Mouse (Mus musculus) lung, postnatal 36 days (tissue): ENCODE measurements around the gene Tmem176a.

Source experiments
- DNase-seq: peaks from one replicate; pipeline ENCODE4 v3.0.0; 2022; ENCODE audit warnings: mixed read lengths

The Tmem176a gene

DNA sequence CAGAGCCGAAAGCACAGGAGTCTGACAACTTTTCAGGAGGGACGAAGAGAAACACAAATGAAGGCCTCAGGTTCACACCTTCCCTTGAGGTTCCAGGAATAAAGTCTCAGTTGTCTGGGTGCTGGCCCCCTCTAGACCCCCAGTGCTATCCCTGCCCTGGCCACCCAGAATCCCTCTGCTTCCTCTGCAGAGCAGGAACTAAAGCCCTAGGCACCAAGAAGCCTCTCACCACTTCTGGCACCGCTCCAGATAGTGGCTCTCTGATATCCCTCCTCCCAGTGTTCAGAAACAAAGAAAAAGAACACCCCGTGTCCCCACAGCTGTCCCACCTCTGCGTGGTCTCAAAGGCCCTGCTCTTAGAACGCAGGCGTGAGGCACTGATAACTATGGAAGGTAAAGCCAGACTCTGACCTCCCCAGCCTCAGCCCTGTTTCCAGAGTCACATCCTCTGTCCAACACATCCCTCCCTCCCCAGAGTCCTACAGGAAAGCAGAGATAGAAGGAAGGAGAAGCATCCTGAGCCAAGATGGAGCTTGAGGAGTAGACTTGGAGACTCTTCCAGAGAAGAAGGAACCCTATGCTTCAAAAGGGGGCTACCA lies at the start of gene Tmem176a:
Tmem176a (plus strand) TSS at position 549 of the 599 bp plus-strand sequence.
- peak; percentile 66 for DNase-seq

DNA sequence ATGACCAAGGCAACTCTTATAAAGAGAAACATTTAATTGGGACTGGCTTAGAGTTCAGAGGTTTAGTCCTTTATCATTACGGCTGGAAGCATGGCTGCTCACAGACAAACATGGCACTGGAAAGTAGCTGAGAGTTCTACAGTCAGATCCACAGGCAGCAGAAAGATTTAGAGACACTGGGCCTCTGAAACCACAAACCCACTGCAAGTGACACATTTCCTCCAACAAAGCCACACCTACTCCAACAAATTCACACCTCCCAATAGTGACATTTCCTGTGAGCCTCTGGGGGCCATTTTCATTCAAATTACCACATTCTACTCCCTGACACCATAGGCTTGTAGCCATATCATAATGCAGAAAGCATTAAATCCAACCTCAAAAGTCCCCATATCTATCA lies 38.8 kb upstream of the Tmem176a start:
- DNase-seq: no peak

DNA sequence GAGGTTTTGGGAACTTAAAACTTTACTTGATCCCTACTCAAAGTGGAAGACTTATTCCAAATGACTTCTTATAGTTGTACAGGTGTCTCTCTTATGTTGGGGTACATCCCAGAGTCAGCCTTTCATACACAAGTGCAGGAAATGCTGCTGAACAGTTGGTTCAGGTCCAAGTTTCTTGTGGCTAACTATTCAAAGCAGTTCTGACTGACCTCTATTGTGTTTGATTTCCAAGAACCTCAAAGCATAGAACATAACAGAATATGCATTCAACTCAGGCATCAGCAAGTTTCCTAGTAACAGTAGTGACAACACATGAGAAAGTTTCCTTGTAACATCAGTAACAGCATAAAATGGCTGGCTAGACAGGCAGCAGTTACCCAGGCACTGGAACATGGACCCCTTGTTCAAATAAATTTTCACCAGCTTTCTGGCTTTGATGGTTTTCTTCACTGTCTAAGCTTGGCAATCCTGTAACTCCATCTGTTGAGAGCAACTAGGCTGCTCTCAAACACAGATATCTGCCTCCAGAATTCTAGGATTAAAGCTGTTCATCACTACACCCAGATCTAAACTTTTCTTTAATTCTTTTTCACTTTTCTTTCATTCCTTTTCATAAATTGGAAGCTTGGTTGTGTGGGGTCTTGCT lies 37.2 kb upstream of the Tmem176a start:
- DNase-seq: no peak

- no peak for DNase-seq
Observed at GRCm38 (mm10) chr6:48804346-48804745, 36.4 kb upstream of the Tmem176a start.

DNA sequence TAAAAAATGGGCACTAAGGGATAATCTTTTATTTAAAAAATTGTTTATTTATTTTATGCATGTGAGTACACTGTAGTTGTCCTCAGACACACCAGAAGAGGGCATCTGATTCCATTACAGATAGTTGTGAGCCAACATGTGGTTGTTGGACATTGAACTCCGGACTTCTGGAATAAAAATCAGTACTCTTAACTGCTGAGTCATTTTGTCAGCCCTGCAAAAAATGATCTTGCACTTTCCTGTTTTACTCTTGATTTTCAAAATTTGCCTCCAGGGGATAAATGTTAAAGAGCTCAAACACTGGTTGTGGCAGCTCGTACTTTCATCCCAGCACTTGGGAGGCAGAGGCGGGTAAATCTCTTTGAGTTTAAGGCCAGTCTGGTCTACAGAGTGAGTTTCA lies 34.0 kb upstream of the Tmem176a start:
- no peak for DNase-seq

DNA sequence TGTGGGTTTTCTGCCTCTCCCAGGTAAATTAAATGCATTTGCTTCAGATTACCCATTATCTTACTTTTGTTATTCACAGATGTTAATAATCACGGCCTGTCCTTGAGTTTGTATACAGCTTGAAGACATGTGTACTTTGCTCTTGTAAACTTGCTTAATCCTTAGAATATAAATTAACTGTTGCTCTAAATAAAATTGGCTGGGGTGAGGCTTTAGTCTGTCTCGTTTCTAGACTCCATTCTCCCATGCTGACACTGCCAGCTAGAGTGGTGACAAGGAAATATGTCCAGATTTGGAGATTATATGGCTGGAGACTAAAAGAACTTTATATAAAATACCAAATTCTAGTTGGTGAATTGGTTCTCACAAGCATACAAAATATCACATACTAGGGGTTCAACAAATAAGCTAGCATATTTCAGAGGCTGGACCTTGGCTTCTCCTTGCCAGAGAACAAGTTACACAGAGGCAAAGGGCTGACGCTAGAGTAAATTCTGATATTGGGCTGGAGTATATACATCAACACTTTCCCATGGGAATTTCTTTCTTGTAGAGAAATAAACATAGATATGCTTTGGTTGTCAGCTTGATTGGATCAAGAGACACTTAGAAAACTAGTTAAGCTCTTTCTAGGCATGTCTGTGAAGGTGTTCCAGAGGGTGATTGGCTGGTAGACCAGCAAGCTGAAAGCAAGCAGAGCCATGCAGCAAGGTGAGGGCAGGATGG lies 31.1 kb upstream of the Tmem176a start:
- DNase-seq: no peak

DNA sequence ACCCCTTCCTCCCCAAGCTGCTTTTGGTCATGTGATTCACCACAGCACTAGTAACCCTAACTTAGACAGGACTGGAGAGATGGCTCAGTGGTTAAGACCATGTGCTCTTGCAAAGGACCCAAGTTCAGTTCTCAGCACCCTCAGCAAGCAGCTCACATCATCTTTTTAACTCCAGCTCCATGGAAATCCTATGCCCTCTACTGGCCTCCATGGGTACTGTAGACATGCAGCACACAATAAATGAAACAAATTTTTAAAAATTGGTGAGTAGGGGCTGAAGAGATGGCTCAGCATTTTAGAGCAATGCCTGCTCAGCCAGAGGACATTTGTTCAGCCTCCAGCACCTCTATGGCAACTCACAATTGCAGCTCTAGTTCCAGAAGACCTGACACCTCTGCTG lies 25.7 kb upstream of the Tmem176a start:
- DNase-seq: no peak

GRCm38 (mm10) chr6:48817815-48818214 lies 22.9 kb upstream of the Tmem176a start:
- DNase-seq: peak; percentile 92

GRCm38 (mm10) chr6:48821991-48822785 lies 18.5 kb upstream of the Tmem176a start:
- DNase-seq: peak; percentile 55

DNA sequence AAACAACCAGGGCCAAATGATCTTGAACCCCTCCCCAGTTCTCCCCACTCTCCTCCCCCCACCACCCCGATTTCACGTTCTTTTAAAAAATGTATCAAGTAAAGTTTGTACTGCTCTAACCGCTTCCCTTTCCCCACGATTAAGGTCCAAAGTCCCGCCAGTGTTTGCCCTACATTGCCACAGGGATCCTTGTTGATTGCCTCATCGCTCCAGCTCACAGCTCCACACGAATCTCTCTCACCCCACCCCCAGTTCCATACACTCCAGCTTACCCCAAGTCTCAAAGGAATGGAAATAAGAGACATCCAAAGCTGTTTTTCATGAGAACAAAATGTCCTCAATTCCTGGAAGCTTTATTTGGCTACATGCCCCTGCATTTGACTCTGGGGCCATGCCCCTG lies 15.7 kb upstream of the Tmem176a start:
- peak; percentile 43 for DNase-seq

DNA sequence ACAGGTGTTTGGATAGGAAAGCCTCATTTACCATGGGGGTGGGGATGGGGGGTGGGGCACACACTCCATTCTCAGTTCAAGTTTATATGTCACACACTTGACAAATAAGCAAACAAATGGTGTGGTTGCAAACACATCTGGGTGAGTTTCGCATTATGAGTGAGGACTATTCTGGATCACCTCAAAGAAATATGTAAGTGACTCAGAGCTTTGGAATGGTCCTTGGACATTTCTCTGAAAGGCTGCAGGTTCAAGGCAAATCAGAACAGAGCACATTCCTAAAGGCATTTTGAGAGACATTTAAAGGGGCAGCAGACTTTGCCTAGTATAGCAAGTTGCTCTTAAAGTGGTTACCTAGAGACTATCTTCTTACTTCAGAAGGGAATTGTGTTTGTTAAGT lies 11.7 kb upstream of the Tmem176a start:
- peak; percentile 69 for DNase-seq

DNA sequence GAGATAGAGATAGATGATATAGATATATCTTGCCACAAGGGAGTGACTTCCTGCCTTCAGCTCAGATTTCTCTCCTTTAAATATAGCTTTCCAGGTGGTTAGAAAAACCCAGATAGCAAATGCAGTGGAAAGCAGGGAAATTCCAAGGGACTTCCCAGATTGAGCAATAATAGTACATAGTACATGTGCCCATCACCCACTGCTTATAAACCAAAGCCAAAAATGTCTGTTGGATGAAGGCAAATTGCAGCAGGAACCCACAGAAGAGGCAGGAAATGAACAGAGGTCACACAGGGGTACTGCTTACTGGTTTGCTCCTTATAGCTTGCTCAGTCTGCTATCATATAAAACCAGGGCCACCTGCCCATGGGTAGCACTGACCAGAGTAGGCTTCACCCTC lies 11.1 kb upstream of the Tmem176a start:
- DNase-seq: no peak

GRCm38 (mm10) chr6:48830241-48830640 lies 10.5 kb upstream of the Tmem176a start:
- DNase-seq: no peak

DNA sequence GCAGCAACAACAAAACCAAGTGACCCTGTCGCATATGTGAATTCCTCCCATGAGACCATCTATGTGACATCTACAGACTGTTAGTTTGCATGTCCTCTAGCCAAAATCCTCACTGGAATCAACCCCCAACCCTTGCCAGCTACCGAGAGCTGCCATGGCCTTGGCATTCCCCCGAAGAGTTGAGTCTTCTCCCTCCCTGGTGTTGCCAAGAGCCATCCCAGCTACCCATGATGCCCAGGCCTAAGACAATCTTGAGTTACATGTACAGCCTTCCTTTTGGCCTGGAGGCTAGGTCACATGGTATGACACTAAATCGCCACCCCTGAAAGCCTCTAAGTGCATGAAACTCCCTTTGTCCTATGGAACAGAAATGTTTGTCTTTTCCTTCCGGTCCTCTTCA lies 9.6 kb upstream of the Tmem176a start:
- no peak for DNase-seq

GRCm38 (mm10) chr6:48832426-48832825 lies 8.3 kb upstream of the Tmem176a start:
- no peak for DNase-seq

GRCm38 (mm10) chr6:48833515-48833914 lies 7.2 kb upstream of the Tmem176a start:
- DNase-seq: no peak

DNA sequence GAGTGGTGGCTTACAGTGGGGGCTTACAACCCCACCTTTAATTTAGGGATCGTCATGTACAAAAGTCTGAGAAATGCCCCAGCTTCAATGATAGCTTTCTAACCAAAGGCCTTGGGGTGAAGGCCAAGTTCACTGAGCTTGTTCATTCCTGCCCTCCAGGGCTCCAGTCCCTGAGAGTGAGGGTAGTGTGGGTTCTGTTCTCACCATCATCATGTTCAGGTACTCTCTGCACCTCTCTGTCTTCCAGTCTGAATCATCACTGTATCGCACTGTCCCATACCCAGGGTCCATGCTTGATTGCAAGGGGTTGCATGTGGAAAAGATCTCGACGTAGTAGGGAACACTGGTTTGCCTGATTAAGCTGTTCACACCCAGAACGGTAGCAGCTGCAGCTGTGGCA lies 5.5 kb upstream of the Tmem176a start:
- DNase-seq: no peak

GRCm38 (mm10) chr6:48836146-48836545 lies 4.6 kb upstream of the Tmem176a start:
- DNase-seq: no peak

DNA sequence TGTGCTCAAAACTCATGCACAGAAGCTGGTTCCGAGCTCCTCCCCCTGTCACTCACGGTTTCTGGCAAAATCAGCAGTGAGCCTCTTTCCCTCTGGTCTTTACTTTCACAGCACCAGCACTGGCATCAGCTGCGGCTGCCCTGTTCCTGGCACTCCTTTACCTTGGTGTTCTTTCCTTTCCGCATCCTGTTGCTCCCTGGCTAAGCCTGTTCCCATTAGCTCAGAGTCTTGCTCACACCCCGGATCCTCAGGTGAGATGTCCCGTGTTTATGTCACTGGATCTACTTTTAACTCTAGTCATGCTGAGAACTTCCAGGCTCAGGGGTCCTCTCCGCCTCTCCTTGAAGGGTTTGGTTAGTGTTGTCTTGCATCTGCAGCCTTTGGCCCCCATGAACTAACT lies 3.2 kb upstream of the Tmem176a start:
- DNase-seq: no peak

DNA sequence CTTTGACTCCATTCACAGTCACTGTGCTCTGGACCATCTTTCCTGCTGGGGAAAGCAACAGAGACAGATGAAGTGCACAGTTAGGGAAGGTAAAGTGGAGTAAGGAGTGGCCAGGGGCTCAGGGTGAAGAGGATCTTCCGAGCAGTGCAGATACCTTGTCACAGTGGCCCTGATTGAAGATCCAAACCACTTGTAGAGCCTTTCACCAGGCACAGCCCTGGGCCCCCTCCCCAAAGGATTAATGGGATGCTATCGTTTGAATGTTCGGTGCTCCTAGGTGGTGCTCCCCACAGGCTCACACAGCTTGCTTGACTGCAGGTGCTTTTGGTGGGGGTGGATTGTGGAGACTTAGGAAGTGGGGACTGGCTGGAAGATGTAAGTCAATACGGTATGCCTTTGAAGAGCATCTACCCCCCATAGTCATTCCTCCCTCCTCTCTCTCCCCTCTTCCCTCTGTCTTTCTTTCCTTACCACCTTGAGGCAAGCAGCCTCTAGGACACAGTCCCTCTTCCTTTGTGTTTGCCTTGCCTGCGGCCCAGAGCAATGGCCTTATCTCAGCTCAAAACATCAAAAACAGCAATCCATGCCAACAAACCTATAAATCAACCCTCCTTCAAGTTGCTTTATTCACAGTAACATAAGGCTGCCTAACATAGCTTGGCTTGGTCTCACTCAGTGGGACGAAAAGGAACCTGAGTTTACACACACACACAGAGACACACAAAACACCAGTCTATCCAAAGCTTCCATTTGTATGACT lies 2.2 kb upstream of the Tmem176a start:
- no peak for DNase-seq

DNA sequence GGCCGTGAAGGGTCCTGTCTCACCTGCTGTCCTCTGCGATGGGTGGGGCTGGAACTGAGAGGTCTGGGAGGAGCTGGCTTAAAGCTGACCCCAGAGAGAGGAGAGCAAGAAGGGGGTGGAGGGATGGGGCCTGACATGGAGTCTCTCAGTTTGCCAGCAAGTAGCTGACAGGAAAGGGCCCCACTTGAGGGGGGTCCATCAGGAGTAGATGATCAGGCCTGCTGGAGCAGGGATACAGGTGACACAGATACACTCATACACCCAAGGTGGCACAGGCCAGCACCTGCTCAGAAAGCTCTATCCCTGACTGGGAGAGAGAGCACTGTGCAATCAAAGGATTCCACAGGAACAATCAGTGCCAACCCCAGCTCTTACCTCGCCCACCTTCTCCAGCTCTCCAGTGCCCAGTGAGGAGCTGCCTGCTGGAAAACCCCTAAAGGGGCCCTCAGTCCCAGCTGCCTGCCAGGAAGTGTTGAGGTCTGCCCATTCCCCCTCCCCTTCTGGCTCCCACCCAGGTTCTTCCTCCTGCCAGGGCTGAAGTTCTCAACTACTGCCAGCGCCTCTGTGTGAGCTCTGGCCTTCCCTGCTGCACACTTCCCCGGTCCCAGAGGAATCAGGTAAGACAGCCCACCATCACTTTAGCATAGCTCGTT lies 380 bp downstream of the Tmem176a start, which contains the start of gene Tmem176b:
Tmem176b (minus strand) TSS at position 524 of the 653 bp plus-strand sequence.
- peak; percentile 98 for DNase-seq
